Mouse (Mus musculus) cerebellum, adult 2 months (tissue): ENCODE data around the gene Sub1.

Experiments
- CTCF ChIP-seq: fragments of 200-500 bp; IDR thresholded peaks from 2 replicates; pipeline ENCODE4 v1.5.1; 2011; ENCODE audit warnings: low read depth, mild to moderate bottlenecking, control low read depth, low read length, moderate library complexity, borderline replicate concordance; ENCODE audit not compliant: insufficient read depth
- POLR2A ChIP-seq: fragments of 200-500 bp; IDR thresholded peaks from 2 replicates; pipeline ENCODE4 v1.6.1; 2011; ENCODE audit warnings: low read length, control low read depth, borderline replicate concordance; ENCODE audit not compliant: insufficient read depth

- TF ChIP-seq CTCF (no peak), POLR2A (no peak)
Measured at GRCm38 (mm10) chr15:11981985-11982384, 14.8 kb downstream of the Sub1 start.
